ENCODE assay signal across 9 mouse cellular contexts in genomic region chr19:46848381-46849268, GRCm38 (mm10).
DNase-seq lines count a peak whose midpoint lies in the region; ATAC-seq and TF ChIP-seq lines count a peak whose summit lies in the region.
"Had no signal": no experiment of that assay in that cellular context is flagged by ENCODE, and none has a peak within 500 bp of the region (broad histone marks: within the 10 kb centered on the region; RNA-seq: fewer than 3 reads in every experiment).

No protein-coding gene starts in this region.

- WGBS in hindbrain, postnatal 0 days, result 46% methylated on average over 14 of the region's 14 CpGs
- 67% methylated on average over 14 of the region's 14 CpGs for WGBS in hindbrain, embryonic 12.5 days

- H3K9me3 ChIP-seq in hindbrain, postnatal 0 days (ENCODE audit: low read length), result no peaks in the 10 kb centered on the region
- no peaks in the 10 kb centered on the region for H3K9me3 ChIP-seq in hindbrain, embryonic 12.5 days (replicated peaks)
- H3K9me3 ChIP-seq: midbrain, embryonic 12.5 days had no signal

- 0 out of 2 replicates have a peak, but pooled peaks cover 4% of the 10 kb centered on the region for H3K4me1 ChIP-seq in hindbrain, postnatal 0 days (ENCODE audit: insufficient read depth, low read length)
- H3K4me1 ChIP-seq in hindbrain, embryonic 12.5 days, result peaks cover 10% of the 10 kb centered on the region

- no peak overlapping the region for H3K4me3 ChIP-seq in hindbrain, postnatal 0 days (ENCODE audit: low read length)
- no peak overlapping the region for H3K4me3 ChIP-seq in hindbrain, embryonic 12.5 days
- H3K4me3 ChIP-seq: midbrain, embryonic 12.5 days had no signal

- no peaks in the 10 kb centered on the region for H3K27me3 ChIP-seq in hindbrain, postnatal 0 days (ENCODE audit: insufficient read depth, low read length)
- no peaks in the 10 kb centered on the region for H3K27me3 ChIP-seq in hindbrain, embryonic 12.5 days
- H3K27me3 ChIP-seq: midbrain, embryonic 12.5 days had no signal

- H3K27ac ChIP-seq in hindbrain, postnatal 0 days, result no peak overlapping the region
- H3K27ac ChIP-seq in hindbrain, embryonic 12.5 days, result no peak overlapping the region
- H3K27ac ChIP-seq: midbrain, embryonic 12.5 days had no signal

- no peaks in the 10 kb centered on the region for H3K36me3 ChIP-seq in hindbrain, postnatal 0 days (ENCODE audit: insufficient read depth, low read length)
- H3K36me3 ChIP-seq in hindbrain, embryonic 12.5 days, result no peaks in the 10 kb centered on the region
- H3K36me3 ChIP-seq: midbrain, embryonic 12.5 days had no signal

- H3K9ac ChIP-seq in hindbrain, postnatal 0 days (replicated peaks; ENCODE audit: low read length), result no peak overlapping the region
- H3K9ac ChIP-seq in hindbrain, embryonic 12.5 days, result no peak overlapping the region
- H3K9ac ChIP-seq: midbrain, embryonic 12.5 days had no signal

- no peak for ATAC-seq in hindbrain, postnatal 0 days
- no peak for ATAC-seq in hindbrain, embryonic 12.5 days (ENCODE audit: low FRiP score)

- H3K4me2 ChIP-seq in hindbrain, postnatal 0 days (ENCODE audit: low read depth, low read length), result no peak overlapping the region
- H3K4me2 ChIP-seq in hindbrain, embryonic 12.5 days (replicated peaks), result no peak overlapping the region
- H3K4me2 ChIP-seq: midbrain, embryonic 12.5 days had no signal

- peak; percentile 19 for DNase-seq in hindbrain, postnatal 0 days (ENCODE audit: low spot score)
- peak; percentile 75 for DNase-seq in ZHBTc4 (ENCODE audit: low read depth, low spot score)
- peak; percentile 14 for DNase-seq in fibroblast of lung, adult 2 months (ENCODE audit: low read depth)
- peak; percentile 66 for DNase-seq in liver
- DNase-seq in ovary, postnatal 36 days (ENCODE audit: low spot score), result no peak
- no peak for DNase-seq in adrenal gland, adult (ENCODE audit: inconsistent age in 2 of 2, low spot score in 1 of 2)
- DNase-seq in spleen, adult 12 weeks (ENCODE audit: low spot score), result no peak

- TF ChIP-seq CTCF in hindbrain, postnatal 0 days (IDR thresholded peaks at IDR 0.05; ENCODE audit: low read depth), result no peak

Comparison
In these comparisons a context has a peak if more than half of its experiments do, and no peak if none do; other contexts are left out.
1. DNase-seq: peak in hindbrain, postnatal 0 days (single experiment), ZHBTc4 (single experiment), fibroblast of lung, adult 2 months (single experiment) and liver (single experiment); none in ovary, postnatal 36 days (single experiment), adrenal gland, adult (0 of 2) and spleen, adult 12 weeks (single experiment).